Mouse (Mus musculus): ENCODE data around the gene Retreg1. TPM values are rescaled to one million over a fixed set of nuclear protein-coding genes. Genes with fewer than 3 reads are reported as not detected.

Retreg1 gene
- polyA plus RNA-seq, 1 experiment from 2014 or later = 5.6 TPM

GRCm38 (mm10) chr15:25932937-25933684 is 90.1 kb downstream of the Retreg1 start:
- 74% methylated on average over 16 of the region's 16 CpGs for WGBS
- H3K27ac ChIP-seq (ENCODE audit: low read depth, low read length) = no peak overlapping the region

GRCm38 (mm10) chr15:25933685-25934108 is 90.7 kb downstream of the Retreg1 start:
- H3K4me1 ChIP-seq (ENCODE audit: control insufficient read depth, insufficient read depth, low read length) = no peaks in the 10 kb centered on the region
- ATAC-seq (ENCODE audit: insufficient read depth, low FRiP score, low TSS enrichment) (no peak), DNase-seq (ENCODE audit: low spot score) (no peak)
- no peaks in the 10 kb centered on the region for H3K27me3 ChIP-seq (ENCODE audit: control insufficient read depth, insufficient read depth, low read length)
- H3K9ac ChIP-seq (ENCODE audit: low read length) = no peak overlapping the region
- H3K36me3 ChIP-seq (ENCODE audit: control insufficient read depth, insufficient read depth, low read length) = no peaks in the 10 kb centered on the region
- H3K27ac ChIP-seq (ENCODE audit: low read depth, low read length) = no peak overlapping the region
- no peak overlapping the region for H3K4me3 ChIP-seq (ENCODE audit: low read depth, low read length)
- WGBS = 64% methylated on average over 7 of the region's 7 CpGs
- H3K9me3 ChIP-seq (ENCODE audit: control insufficient read depth, low read length) = no peaks in the 10 kb centered on the region
- no peak overlapping the region for H3K4me2 ChIP-seq (ENCODE audit: low read depth)

More at GRCm38 (mm10) chr15:25932937-25933684, 90.1 kb downstream of the Retreg1 start:
- H3K4me1 ChIP-seq (ENCODE audit: control insufficient read depth, insufficient read depth, low read length) = no peaks in the 10 kb centered on the region
- H3K27me3 ChIP-seq (ENCODE audit: control insufficient read depth, insufficient read depth, low read length) = no peaks in the 10 kb centered on the region
- H3K4me2 ChIP-seq (ENCODE audit: low read depth) = no peak overlapping the region
- no peak for ATAC-seq (ENCODE audit: insufficient read depth, low FRiP score, low TSS enrichment)
- H3K4me3 ChIP-seq (ENCODE audit: low read depth, low read length) = no peak overlapping the region
- no peaks in the 10 kb centered on the region for H3K9me3 ChIP-seq (ENCODE audit: control insufficient read depth, low read length)
- DNase-seq (ENCODE audit: low spot score) = no peak
- H3K9ac ChIP-seq (ENCODE audit: low read length) = no peak overlapping the region
- no peaks in the 10 kb centered on the region for H3K36me3 ChIP-seq (ENCODE audit: control insufficient read depth, insufficient read depth, low read length)

GRCm38 (mm10) chr15:25934411-25934810 is 91.4 kb downstream of the Retreg1 start:
- H3K9me3 ChIP-seq (ENCODE audit: control insufficient read depth, low read length) = no peaks in the 10 kb centered on the region
- 87% methylated on average over 7 of the region's 7 CpGs for WGBS

GRCm38 (mm10) chr15:25938496-25938895 is 95.5 kb downstream of the Retreg1 start:
- Histone ChIP-seq H3K9ac (ENCODE audit: low read length) (no peak overlapping the region), H3K36me3 (ENCODE audit: control insufficient read depth, insufficient read depth, low read length) (no peaks in the 10 kb centered on the region), H3K9me3 (ENCODE audit: control insufficient read depth, low read length) (no peaks in the 10 kb centered on the region), H3K4me1 (ENCODE audit: control insufficient read depth, insufficient read depth, low read length) (no peaks in the 10 kb centered on the region), H3K4me2 (ENCODE audit: low read depth) (no peak overlapping the region), H3K27ac (ENCODE audit: low read depth, low read length) (no peak overlapping the region), H3K4me3 (ENCODE audit: low read depth, low read length) (no peak overlapping the region), H3K27me3 (ENCODE audit: control insufficient read depth, insufficient read depth, low read length) (no peaks in the 10 kb centered on the region)
- WGBS = 87% methylated on average over 7 of the region's 7 CpGs
- no peak for ATAC-seq (ENCODE audit: insufficient read depth, low FRiP score, low TSS enrichment)
- no peak for DNase-seq (ENCODE audit: low spot score)

More at GRCm38 (mm10) chr15:25934411-25934810, 91.4 kb downstream of the Retreg1 start:
- DNase-seq (ENCODE audit: low spot score) (no peak), ATAC-seq (ENCODE audit: insufficient read depth, low FRiP score, low TSS enrichment) (no peak)
- Histone ChIP-seq H3K27ac (ENCODE audit: low read depth, low read length) (no peak overlapping the region), H3K27me3 (ENCODE audit: control insufficient read depth, insufficient read depth, low read length) (no peaks in the 10 kb centered on the region), H3K4me2 (ENCODE audit: low read depth) (no peak overlapping the region), H3K36me3 (ENCODE audit: control insufficient read depth, insufficient read depth, low read length) (no peaks in the 10 kb centered on the region), H3K9ac (ENCODE audit: low read length) (no peak overlapping the region), H3K4me3 (ENCODE audit: low read depth, low read length) (no peak overlapping the region), H3K4me1 (ENCODE audit: control insufficient read depth, insufficient read depth, low read length) (no peaks in the 10 kb centered on the region)

GRCm38 (mm10) chr15:25940397-25941377 is 97.7 kb downstream of the Retreg1 start:
- WGBS = 44% methylated on average over 24 of the region's 24 CpGs

GRCm38 (mm10) chr15:25941514-25941913 is 98.5 kb downstream of the Retreg1 start:
- Histone ChIP-seq H3K9me3 (ENCODE audit: control insufficient read depth, low read length) (no peaks in the 10 kb centered on the region), H3K27me3 (ENCODE audit: control insufficient read depth, insufficient read depth, low read length) (no peaks in the 10 kb centered on the region), H3K4me2 (ENCODE audit: low read depth) (no peak overlapping the region), H3K36me3 (ENCODE audit: control insufficient read depth, insufficient read depth, low read length) (no peaks in the 10 kb centered on the region), H3K9ac (ENCODE audit: low read length) (no peak overlapping the region), H3K4me3 (ENCODE audit: low read depth, low read length) (no peak overlapping the region), H3K4me1 (ENCODE audit: control insufficient read depth, insufficient read depth, low read length) (no peaks in the 10 kb centered on the region), H3K27ac (ENCODE audit: low read depth, low read length) (no peak overlapping the region)
- 85% methylated on average over 11 of the region's 11 CpGs for WGBS
- DNase-seq (ENCODE audit: low spot score) = no peak
- ATAC-seq (ENCODE audit: insufficient read depth, low FRiP score, low TSS enrichment) = no peak

More at GRCm38 (mm10) chr15:25940397-25941377, 97.7 kb downstream of the Retreg1 start:
- no peak overlapping the region for H3K27ac ChIP-seq (ENCODE audit: low read depth, low read length)
- ATAC-seq (ENCODE audit: insufficient read depth, low FRiP score, low TSS enrichment) = no peak
- H3K9ac ChIP-seq (ENCODE audit: low read length) = no peak overlapping the region
- H3K9me3 ChIP-seq (ENCODE audit: control insufficient read depth, low read length) = no peaks in the 10 kb centered on the region
- no peak overlapping the region for H3K4me2 ChIP-seq (ENCODE audit: low read depth)
- DNase-seq (ENCODE audit: low spot score) = no peak
- no peaks in the 10 kb centered on the region for H3K27me3 ChIP-seq (ENCODE audit: control insufficient read depth, insufficient read depth, low read length)
- H3K4me1 ChIP-seq (ENCODE audit: control insufficient read depth, insufficient read depth, low read length) = no peaks in the 10 kb centered on the region
- no peaks in the 10 kb centered on the region for H3K36me3 ChIP-seq (ENCODE audit: control insufficient read depth, insufficient read depth, low read length)
- no peak overlapping the region for H3K4me3 ChIP-seq (ENCODE audit: low read depth, low read length)

GRCm38 (mm10) chr15:25942415-25942814 is 99.4 kb downstream of the Retreg1 start:
- Histone ChIP-seq H3K27ac (ENCODE audit: low read depth, low read length) (no peak overlapping the region), H3K4me3 (ENCODE audit: low read depth, low read length) (no peak overlapping the region), H3K9me3 (ENCODE audit: control insufficient read depth, low read length) (no peaks in the 10 kb centered on the region), H3K27me3 (ENCODE audit: control insufficient read depth, insufficient read depth, low read length) (no peaks in the 10 kb centered on the region), H3K9ac (ENCODE audit: low read length) (no peak overlapping the region), H3K4me1 (ENCODE audit: control insufficient read depth, insufficient read depth, low read length) (no peaks in the 10 kb centered on the region), H3K4me2 (ENCODE audit: low read depth) (no peak overlapping the region), H3K36me3 (ENCODE audit: control insufficient read depth, insufficient read depth, low read length) (no peaks in the 10 kb centered on the region)
- no peak for ATAC-seq (ENCODE audit: insufficient read depth, low FRiP score, low TSS enrichment)
- 79% methylated on average over 4 of the region's 4 CpGs for WGBS
- DNase-seq (ENCODE audit: low spot score) = no peak

- Histone ChIP-seq H3K36me3 (ENCODE audit: control insufficient read depth, insufficient read depth, low read length) (no peaks in the 10 kb centered on the region), H3K27me3 (ENCODE audit: control insufficient read depth, insufficient read depth, low read length) (no peaks in the 10 kb centered on the region), H3K27ac (ENCODE audit: low read depth, low read length) (no peak overlapping the region), H3K4me1 (ENCODE audit: control insufficient read depth, insufficient read depth, low read length) (no peaks in the 10 kb centered on the region), H3K9me3 (ENCODE audit: control insufficient read depth, low read length) (no peaks in the 10 kb centered on the region), H3K4me3 (ENCODE audit: low read depth, low read length) (no peak overlapping the region), H3K4me2 (ENCODE audit: low read depth) (no peak overlapping the region), H3K9ac (ENCODE audit: low read length) (no peak overlapping the region)
- WGBS = 92% methylated on average over 15 of the region's 15 CpGs
- no peak for DNase-seq (ENCODE audit: low spot score)
- no peak for ATAC-seq (ENCODE audit: insufficient read depth, low FRiP score, low TSS enrichment)
Observed at GRCm38 (mm10) chr15:25943386-25944137, 100.6 kb downstream of the Retreg1 start.
